Mouse (Mus musculus) liver, embryonic 14.5 days (tissue): Measurements from ENCODE around the gene Cyp2d9. TPM values are rescaled to one million over a fixed set of nuclear protein-coding genes. Genes with fewer than 3 reads are reported as not detected.

Experiments used
- ATAC-seq: fragments of 200-750 bp; cut with Nextera tagmentation; 2 replicates; pipeline ENCODE4 v1.8.0; 2017; ENCODE audit warnings: moderate number of reproducible peaks, mild to moderate bottlenecking, moderate library complexity; ENCODE audit not compliant: insufficient read depth
- DNase-seq, 3 experiments: peaks; one replicate each; pipeline ENCODE4 v3.0.0-alpha.2; 2012 to 2013; ENCODE audit warnings: low read depth in 3 of 3, low spot score in 3 of 3
- H3K27ac ChIP-seq: fragments of 300-500 bp; sonication (generic); 2 replicates; pipeline ENCODE4 v1.5.1; 2014; ENCODE audit warnings: moderate library complexity, mild to moderate bottlenecking, control low read depth, inconsistent platforms
- H3K27me3 ChIP-seq: fragments of 300-500 bp; sonication (generic); 2 replicates; pipeline ENCODE4 v1.6.1; 2014; ENCODE audit warnings: mild to moderate bottlenecking, low read length, moderate library complexity; ENCODE audit not compliant: control insufficient read depth, insufficient read depth
- H3K36me3 ChIP-seq: fragments of 300-500 bp; sonication (generic); replicated peaks from 2 replicates; pipeline ENCODE4 v1.6.1; 2014; ENCODE audit warnings: low read depth; ENCODE audit not compliant: control insufficient read depth, insufficient read depth
- H3K4me1 ChIP-seq, 2 experiments: fragments of 200-500 bp in 1 of 2; fragments of 300-500 bp in 1 of 2; sonication (generic) in 1 of 2; replicated peaks; 2 replicates each; pipeline ENCODE4 v1.6.1; 2012 to 2014; ENCODE audit warnings: antibody characterized with exemption in 1 of 2, inconsistent platforms in 1 of 2, low read length in 1 of 2; ENCODE audit not compliant: control insufficient read depth in 2 of 2, insufficient read depth in 2 of 2
- H3K4me2 ChIP-seq: fragments of 300-500 bp; sonication (generic); 2 replicates; pipeline ENCODE4 v1.6.1; 2014; ENCODE audit warnings: low read depth, mild to moderate bottlenecking, control low read depth, moderate library complexity
- H3K4me3 ChIP-seq, 2 experiments: fragments of 200-500 bp in 1 of 2; fragments of 300-500 bp in 1 of 2; sonication (generic) in 1 of 2; 2 replicates each; pipeline ENCODE4 v1.5.1; 2012 to 2014; ENCODE audit warnings: low read depth in 2 of 2, low read length in 2 of 2, mild to moderate bottlenecking in 2 of 2, control low read depth in 1 of 2, inconsistent platforms in 1 of 2, moderate library complexity in 1 of 2; ENCODE audit not compliant: insufficient read depth in 1 of 2
- H3K9ac ChIP-seq: fragments of 300-500 bp; sonication (generic); replicated peaks from 2 replicates; pipeline ENCODE4 v1.6.1; 2014; ENCODE audit warnings: mild to moderate bottlenecking, control low read depth, moderate library complexity
- H3K9me3 ChIP-seq: fragments of 300-500 bp; sonication (generic); 2 replicates; pipeline ENCODE4 v1.6.1; 2016; ENCODE audit warnings: low read length, mixed read lengths; ENCODE audit not compliant: control insufficient read depth
- CTCF ChIP-seq: IDR thresholded peaks from 2 replicates; pipeline ENCODE4 v1.5.1; 2016; ENCODE audit warnings: antibody characterized with exemption, low read depth, control low read depth
- EP300 ChIP-seq: IDR thresholded peaks from 2 replicates; pipeline ENCODE4 v1.6.1; 2016; ENCODE audit warnings: antibody characterized with exemption, low read depth
- WGBS: fragments of 180-500 bp; shearing (Covaris S2); extraction: QIAGEN DNeasy Blood & Tissue Kit; methylation state at CpG from one replicate; pipeline ENCODE4 v1.1.7; 2014; ENCODE audit not compliant: insufficient replicate concordance; 5-methylcytosine and 5-hydroxymethylcytosine counted together
- polyA plus RNA-seq, 2 experiments: library from polyadenylated mRNA; depleted of rRNA in 1 of 2; stranded (reverse) in 1 of 2; unstranded in 1 of 2; fragments of >200 nt; fragmentation: Nextera tagmentation in 1 of 2; extraction: Ambion mirVana in 1 of 2; gene quantifications; 2 replicates each; pipeline versions ENCODE4 v1.2.1 to v1.2.3; 2012 to 2014

Cyp2d9 gene
- polyA plus RNA-seq, 2 experiments: 1.8 to 2.1 TPM

GRCm38 (mm10) chr15:82407536-82407935 lies 25.7 kb upstream of the Cyp2d9 start:
- Histone ChIP-seq H3K27ac (no peak overlapping the region), H3K36me3 (no peaks in the 10 kb centered on the region), H3K9me3 (no peaks in the 10 kb centered on the region), H3K4me3 (no peak overlapping the region), H3K27me3 (no peaks in the 10 kb centered on the region), H3K9ac (no peak overlapping the region), H3K4me1 (no peaks in the 10 kb centered on the region), H3K4me2 (no peak overlapping the region)
- WGBS: 63% methylated on average over 4 of the region's 4 CpGs
- TF ChIP-seq EP300 (no peak), CTCF (no peak)
- no peak for DNase-seq
- no peak for ATAC-seq

GRCm38 (mm10) chr15:82416797-82417789 lies 16.1 kb upstream of the Cyp2d9 start:
- 34% methylated on average over 16 of the region's 16 CpGs for WGBS
- Histone ChIP-seq H3K4me1 (no peaks in the 10 kb centered on the region), H3K27me3 (no peaks in the 10 kb centered on the region), H3K4me3 (no peak overlapping the region), H3K4me2 (no peak overlapping the region), H3K9me3 (no peaks in the 10 kb centered on the region), H3K27ac (no peak overlapping the region), H3K9ac (no peak overlapping the region), H3K36me3 (no peaks in the 10 kb centered on the region)
- TF ChIP-seq EP300: no peak
- TF ChIP-seq CTCF: peak; percentile 86
- ATAC-seq: peak; percentile 66; the same call in 1 of the 2 replicates
- peak; percentile 17 to 19 (median 19) for DNase-seq

- TF ChIP-seq EP300 (no peak), CTCF (no peak)
These were observed 14.6 kb upstream of the Cyp2d9 start for GRCm38 (mm10) chr15:82418616-82419015.

GRCm38 (mm10) chr15:82422935-82423334 lies 10.3 kb upstream of the Cyp2d9 start:
- Histone ChIP-seq H3K27me3 (no peaks in the 10 kb centered on the region), H3K4me1 (no peaks in the 10 kb centered on the region), H3K4me2 (no peak overlapping the region), H3K36me3 (no peaks in the 10 kb centered on the region), H3K4me3 (no peak overlapping the region), H3K9me3 (no peaks in the 10 kb centered on the region), H3K27ac (no peak overlapping the region), H3K9ac (no peak overlapping the region)
- no peak for TF ChIP-seq CTCF
- no peak for TF ChIP-seq EP300
- no peak for ATAC-seq
- WGBS: 48% methylated on average over 4 of the region's 4 CpGs
- DNase-seq: no peak

More at GRCm38 (mm10) chr15:82418616-82419015, 14.6 kb upstream of the Cyp2d9 start:
- no peak overlapping the region for H3K9ac ChIP-seq
- 58% methylated on average over 1 of the region's 1 CpGs for WGBS
- H3K9me3 ChIP-seq: no peaks in the 10 kb centered on the region
- H3K4me1 ChIP-seq: no peaks in the 10 kb centered on the region
- ATAC-seq (no peak), DNase-seq (no peak)
- no peaks in the 10 kb centered on the region for H3K27me3 ChIP-seq
- H3K27ac ChIP-seq: no peak overlapping the region
- H3K4me3 ChIP-seq: no peak overlapping the region
- no peak overlapping the region for H3K4me2 ChIP-seq
- H3K36me3 ChIP-seq: no peaks in the 10 kb centered on the region

GRCm38 (mm10) chr15:82423471-82423870 lies 9.8 kb upstream of the Cyp2d9 start:
- ATAC-seq: no peak
- no peaks in the 10 kb centered on the region for H3K27me3 ChIP-seq
- DNase-seq: no peak
- WGBS: 38% methylated on average over 3 of the region's 3 CpGs
- TF ChIP-seq CTCF (no peak), EP300 (no peak)
- no peak overlapping the region for H3K4me2 ChIP-seq
- no peak overlapping the region for H3K4me3 ChIP-seq
- no peak overlapping the region for H3K27ac ChIP-seq
- H3K4me1 ChIP-seq: no peaks in the 10 kb centered on the region
- H3K9ac ChIP-seq: no peak overlapping the region
- H3K36me3 ChIP-seq: no peaks in the 10 kb centered on the region
- no peaks in the 10 kb centered on the region for H3K9me3 ChIP-seq
